Mouse (Mus musculus): ENCODE measurements around the gene Ints5. TPM values are rescaled to one million over a fixed set of nuclear protein-coding genes. Genes with fewer than 3 reads are reported as not detected.

Ints5 gene
- polyA plus RNA-seq, 1 experiment from 2014 or later = 43.7 TPM

DNA sequence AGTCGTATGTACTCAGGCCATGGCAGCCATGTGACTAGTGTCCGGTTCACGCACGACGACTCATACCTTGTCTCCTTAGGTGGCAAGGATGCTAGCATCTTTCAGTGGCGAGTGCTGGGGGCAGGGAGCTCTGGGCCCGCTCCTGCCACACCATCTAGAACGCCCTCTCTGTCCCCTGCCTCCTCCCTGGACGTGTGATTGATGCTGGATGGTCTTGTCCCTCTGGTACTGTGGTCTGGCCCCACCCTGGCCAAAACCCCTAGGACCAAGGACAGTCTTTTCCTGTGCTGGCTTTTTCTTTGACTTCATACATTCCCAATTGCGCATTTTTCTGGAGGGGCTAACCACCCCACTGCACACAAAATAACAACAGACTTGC is 48.3 kb downstream of the Ints5 start:
- Histone ChIP-seq H3K4me2 (replicated peaks) (peak overlapping the region; percentile 68), H3K9me3 (no peaks in the 10 kb centered on the region), H3K4me1 (peaks cover 40% of the 10 kb centered on the region), H3K9ac (replicated peaks) (peak overlapping the region; percentile 99), H3K27me3 (no peaks in the 10 kb centered on the region), H3K27ac (replicated peaks) (peak overlapping the region; percentile 95), H3K36me3 (peaks cover 15% of the 10 kb centered on the region), H3K4me3 (peak overlapping the region; percentile 100)
- ATAC-seq (replicated peaks) = peak; percentile 18; the same call in 1 of the 2 replicates
- whole genome bisulfite sequencing = 34% methylated on average over 10 of the region's 10 CpGs

- H3K9me3 ChIP-seq = no peaks in the 10 kb centered on the region
Observed at GRCm38 (mm10) chr19:8941515-8942217, 48.9 kb downstream of the Ints5 start, which contains the start of gene Mta2. Mta2 (plus strand) TSS chr19:8941875.

GRCm38 (mm10) chr19:8942276-8942964 is 49.6 kb downstream of the Ints5 start:
- peak; percentile 59 for ATAC-seq (replicated peaks)

More at GRCm38 (mm10) chr19:8941515-8942217, 48.9 kb downstream of the Ints5 start, which contains the start of gene Mta2:
- Histone ChIP-seq H3K4me1 (peaks cover 40% of the 10 kb centered on the region), H3K4me2 (replicated peaks) (peak within 1 kb of the TSS; percentile 68), H3K27me3 (no peaks in the 10 kb centered on the region), H3K9ac (replicated peaks) (peak within 1 kb of the TSS; percentile 99), H3K4me3 (peak within 1 kb of the TSS; percentile 100), H3K27ac (replicated peaks) (peak within 1 kb of the TSS; percentile 95), H3K36me3 (peaks cover 20% of the 10 kb centered on the region)
- WGBS = under 1% methylated on average over 64 of the region's 64 CpGs
- peak; percentile 95 for ATAC-seq (replicated peaks)

GRCm38 (mm10) chr19:8943047-8943446 is 50.2 kb downstream of the Ints5 start:
- Histone ChIP-seq H3K27ac (replicated peaks) (no peak overlapping the region), H3K4me3 (peak overlapping the region; percentile 100), H3K9me3 (no peaks in the 10 kb centered on the region), H3K27me3 (no peaks in the 10 kb centered on the region), H3K36me3 (peaks cover 33% of the 10 kb centered on the region), H3K4me1 (peaks cover 40% of the 10 kb centered on the region), H3K4me2 (replicated peaks) (peak overlapping the region; percentile 68), H3K9ac (replicated peaks) (peak overlapping the region; percentile 99)
- WGBS = 67% methylated on average over 2 of the region's 2 CpGs
- no peak for ATAC-seq (replicated peaks)

More at GRCm38 (mm10) chr19:8942276-8942964, 49.6 kb downstream of the Ints5 start:
- Histone ChIP-seq H3K36me3 (peaks cover 26% of the 10 kb centered on the region), H3K9me3 (no peaks in the 10 kb centered on the region), H3K27me3 (no peaks in the 10 kb centered on the region), H3K9ac (replicated peaks) (peak overlapping the region; percentile 99), H3K4me2 (replicated peaks) (peak overlapping the region; percentile 68), H3K4me1 (peaks cover 40% of the 10 kb centered on the region), H3K27ac (replicated peaks) (peak overlapping the region; percentile 95), H3K4me3 (peak overlapping the region; percentile 100)
- WGBS = under 1% methylated on average over 46 of the region's 46 CpGs

- Histone ChIP-seq H3K4me1 (peaks cover 40% of the 10 kb centered on the region), H3K9me3 (no peaks in the 10 kb centered on the region), H3K36me3 (peaks cover 43% of the 10 kb centered on the region), H3K27ac (replicated peaks) (peak overlapping the region; percentile 27; the same call in 1 of the 2 replicates), H3K4me2 (replicated peaks) (peak overlapping the region; percentile 68), H3K9ac (replicated peaks) (peak overlapping the region; percentile 33), H3K27me3 (no peaks in the 10 kb centered on the region), H3K4me3 (peak overlapping the region; percentile 100)
- WGBS = 42% methylated on average over 5 of the region's 5 CpGs
- ATAC-seq (replicated peaks) = no peak
Observed at GRCm38 (mm10) chr19:8944062-8944461, 51.3 kb downstream of the Ints5 start.

DNA sequence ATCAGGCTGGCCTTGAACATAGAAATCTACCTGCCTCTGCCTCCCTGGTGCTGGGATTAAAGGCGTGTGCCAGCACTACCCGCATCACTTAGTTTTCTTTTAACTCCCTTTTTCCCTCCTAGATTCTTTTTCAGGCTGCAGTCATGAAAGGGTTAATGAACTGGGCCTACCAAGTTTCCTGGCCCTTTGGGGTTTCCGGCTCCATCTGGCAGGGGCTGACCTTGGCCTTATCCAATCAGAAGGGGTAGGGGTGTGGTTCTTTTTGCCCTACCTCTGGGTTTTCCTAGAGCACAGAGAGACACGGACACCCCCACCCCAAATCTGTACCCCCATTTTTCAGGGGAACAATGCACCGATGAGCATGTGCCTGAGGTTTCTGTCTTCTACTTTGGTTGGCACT is 51.9 kb downstream of the Ints5 start:
- no peak for ATAC-seq (replicated peaks)
- peak overlapping the region; percentile 16; the same call in 1 of the 2 replicates for H3K9ac ChIP-seq (replicated peaks)
- H3K4me2 ChIP-seq (replicated peaks) = peak overlapping the region; percentile 68
- H3K27ac ChIP-seq (replicated peaks) = 0 out of 2 replicates have a peak overlapping the region, but pooled peaks have one; percentile 23
- H3K9me3 ChIP-seq = no peaks in the 10 kb centered on the region
- WGBS = 31% methylated on average over 5 of the region's 5 CpGs
- H3K4me3 ChIP-seq = peak overlapping the region; percentile 22
- H3K4me1 ChIP-seq = peaks cover 40% of the 10 kb centered on the region
- peaks cover 48% of the 10 kb centered on the region for H3K36me3 ChIP-seq
- H3K27me3 ChIP-seq = no peaks in the 10 kb centered on the region

DNA sequence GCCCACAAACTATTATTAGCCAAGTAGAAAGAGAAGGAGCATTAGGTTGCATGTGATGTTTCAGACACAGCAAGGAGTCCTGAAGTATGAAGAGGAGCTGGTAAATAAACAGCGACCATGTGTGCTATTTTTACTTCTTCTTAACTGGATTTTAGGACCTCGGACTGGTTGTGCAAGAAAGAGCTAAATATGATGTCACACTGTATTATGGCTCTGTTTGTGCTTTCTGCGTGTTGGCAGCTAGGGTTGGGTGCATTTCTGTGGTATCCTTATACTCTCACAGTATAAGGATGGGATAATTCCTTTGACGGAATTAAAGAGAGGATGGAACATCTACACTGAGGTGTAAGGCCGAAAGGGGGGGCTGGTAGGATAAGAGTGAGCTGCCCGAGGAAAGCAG is 52.4 kb downstream of the Ints5 start:
- WGBS = 84% methylated on average over 6 of the region's 6 CpGs
- Histone ChIP-seq H3K9ac (replicated peaks) (no peak overlapping the region), H3K4me2 (replicated peaks) (peak overlapping the region; percentile 68), H3K27ac (replicated peaks) (0 out of 2 replicates have a peak overlapping the region, but pooled peaks have one; percentile 23), H3K36me3 (peaks cover 51% of the 10 kb centered on the region), H3K9me3 (no peaks in the 10 kb centered on the region), H3K4me3 (peak overlapping the region; percentile 22; the same call in 1 of the 2 replicates), H3K4me1 (peaks cover 40% of the 10 kb centered on the region), H3K27me3 (no peaks in the 10 kb centered on the region)
- ATAC-seq (replicated peaks) = no peak

DNA sequence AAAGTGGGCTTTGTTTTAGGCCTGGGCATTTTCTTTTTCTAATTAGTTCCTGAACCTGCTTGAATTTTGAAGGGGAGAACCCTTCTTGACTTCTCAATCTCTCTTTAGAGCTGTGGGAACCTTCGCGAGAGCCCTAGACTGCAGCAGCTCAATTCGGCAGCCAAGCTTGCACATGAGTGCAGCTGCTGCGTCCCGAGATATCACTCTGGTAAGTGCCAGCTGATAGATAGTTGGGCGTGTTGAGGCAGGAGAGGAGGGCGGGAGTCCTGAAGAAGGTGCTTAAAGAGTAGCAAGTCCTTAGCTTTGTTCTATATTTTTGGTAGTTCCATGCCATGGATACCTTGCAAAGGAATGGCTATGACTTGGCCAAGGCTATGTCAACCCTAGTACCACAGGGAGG is 54.1 kb downstream of the Ints5 start:
- no peak overlapping the region for H3K4me2 ChIP-seq (replicated peaks)

More for the DNA sequence above, 54.1 kb downstream of the Ints5 start:
- no peak for ATAC-seq (replicated peaks)
- Histone ChIP-seq H3K36me3 (peaks cover 68% of the 10 kb centered on the region), H3K27ac (replicated peaks) (no peak overlapping the region), H3K27me3 (no peaks in the 10 kb centered on the region), H3K4me1 (peaks cover 38% of the 10 kb centered on the region), H3K9me3 (no peaks in the 10 kb centered on the region), H3K9ac (replicated peaks) (no peak overlapping the region), H3K4me3 (no peak overlapping the region)
- WGBS = 91% methylated on average over 7 of the region's 7 CpGs

Small RNA genes within 50 kb of the gene (microRNA-seq; reads per million reads assigned to microRNA genes)
- gene Mir5136 = not detected

Other genes starting within 250 kb of the Ints5 start
- 5.1 and 5.4 TPM in 2 replicates for gene Chrm1, start 229.2 kb upstream of the Ints5 start, polyA plus RNA-seq (2015; fragmentation: Nextera tagmentation; extraction: Ambion mirVana)
- gene Slc3a2, start 169.6 kb upstream of the Ints5 start, polyA plus RNA-seq (2015; fragmentation: Nextera tagmentation; extraction: Ambion mirVana) = 164 and 171 TPM in 2 replicates
- gene Wdr74, start 157.2 kb upstream of the Ints5 start, polyA plus RNA-seq (2015; fragmentation: Nextera tagmentation; extraction: Ambion mirVana) = 96.5 and 97.4 TPM in 2 replicates
- 1.5 and 2.5 TPM in 2 replicates for gene 1700092M07Rik, start 152.3 kb upstream of the Ints5 start, polyA plus RNA-seq (2015; fragmentation: Nextera tagmentation; extraction: Ambion mirVana)
- gene Stx5a, start 151.6 kb upstream of the Ints5 start, polyA plus RNA-seq (2015; fragmentation: Nextera tagmentation; extraction: Ambion mirVana) = 130 and 133 TPM in 2 replicates
- gene Nxf1, start 135.9 kb upstream of the Ints5 start, polyA plus RNA-seq (2015; fragmentation: Nextera tagmentation; extraction: Ambion mirVana) = 187 and 192 TPM in 2 replicates
- 249 and 250 TPM in 2 replicates for gene Tmem223, start 122.0 kb upstream of the Ints5 start, polyA plus RNA-seq (2015; fragmentation: Nextera tagmentation; extraction: Ambion mirVana)
- gene Tmem179b, start 118.5 kb upstream of the Ints5 start, polyA plus RNA-seq (2015; fragmentation: Nextera tagmentation; extraction: Ambion mirVana) = 27.4 and 33.9 TPM in 2 replicates
- gene Taf6l, start 106.6 kb upstream of the Ints5 start, polyA plus RNA-seq (2015; fragmentation: Nextera tagmentation; extraction: Ambion mirVana) = 32.2 and 34.1 TPM in 2 replicates
- gene Polr2g, start 94.4 kb upstream of the Ints5 start, polyA plus RNA-seq (2015; fragmentation: Nextera tagmentation; extraction: Ambion mirVana) = 162 and 169 TPM in 2 replicates
- 8.3 and 9.6 TPM in 2 replicates for gene Zbtb3, start 90.5 kb upstream of the Ints5 start, polyA plus RNA-seq (2015; fragmentation: Nextera tagmentation; extraction: Ambion mirVana)
- 68.4 and 72.7 TPM in 2 replicates for gene Ttc9c, start 73.7 kb upstream of the Ints5 start, polyA plus RNA-seq (2015; fragmentation: Nextera tagmentation; extraction: Ambion mirVana)
- 5.9 and 6.1 TPM in 2 replicates for gene Hnrnpul2, start 73.0 kb upstream of the Ints5 start, polyA plus RNA-seq (2015; fragmentation: Nextera tagmentation; extraction: Ambion mirVana)
- not detected in 2 replicates for gene AC129217.1, start 63.2 kb upstream of the Ints5 start, polyA plus RNA-seq (2015; fragmentation: Nextera tagmentation; extraction: Ambion mirVana)
- 80.7 and 85.2 TPM in 2 replicates for gene Bscl2, start 55.5 kb upstream of the Ints5 start, polyA plus RNA-seq (2015; fragmentation: Nextera tagmentation; extraction: Ambion mirVana)
- 272 and 281 TPM in 2 replicates for gene Gng3, start 53.8 kb upstream of the Ints5 start, polyA plus RNA-seq (2015; fragmentation: Nextera tagmentation; extraction: Ambion mirVana)
- gene Lrrn4cl, start 42.2 kb upstream of the Ints5 start, polyA plus RNA-seq (2015; fragmentation: Nextera tagmentation; extraction: Ambion mirVana) = 0.53 and 0.60 TPM in 2 replicates
- 178 and 181 TPM in 2 replicates for gene Ubxn1, start 21.5 kb upstream of the Ints5 start, polyA plus RNA-seq (2015; fragmentation: Nextera tagmentation; extraction: Ambion mirVana)
- gene Uqcc3, start 12.1 kb upstream of the Ints5 start, polyA plus RNA-seq (2015; fragmentation: Nextera tagmentation; extraction: Ambion mirVana) = 55.4 and 61.8 TPM in 2 replicates
- 59.1 and 74.7 TPM in 2 replicates for gene Lbhd1, start 9.3 kb upstream of the Ints5 start, polyA plus RNA-seq (2015; fragmentation: Nextera tagmentation; extraction: Ambion mirVana)
- gene Gm49403, start 9.1 kb upstream of the Ints5 start, polyA plus RNA-seq (2015; fragmentation: Nextera tagmentation; extraction: Ambion mirVana) = not detected in 2 replicates
- gene 1810009A15Rik, start 4.2 kb upstream of the Ints5 start, polyA plus RNA-seq (2015; fragmentation: Nextera tagmentation; extraction: Ambion mirVana) = 53.9 and 55.0 TPM in 2 replicates
- 0.25 TPM in 1 of 2 replicates, not detected in the other for gene Gm49416, start 4.1 kb upstream of the Ints5 start, polyA plus RNA-seq (2015; fragmentation: Nextera tagmentation; extraction: Ambion mirVana)
- 88.1 and 89.6 TPM in 2 replicates for gene Ganab, start 5.1 kb downstream of the Ints5 start, polyA plus RNA-seq (2015; fragmentation: Nextera tagmentation; extraction: Ambion mirVana)
- 78.9 and 81.0 TPM in 2 replicates for gene B3gat3, start 27.4 kb downstream of the Ints5 start, polyA plus RNA-seq (2015; fragmentation: Nextera tagmentation; extraction: Ambion mirVana)
- 0.87 and 1.5 TPM in 2 replicates for gene Rom1, start 36.4 kb downstream of the Ints5 start, polyA plus RNA-seq (2015; fragmentation: Nextera tagmentation; extraction: Ambion mirVana)
- 10.4 and 11.7 TPM in 2 replicates for gene Eml3, start 36.5 kb downstream of the Ints5 start, polyA plus RNA-seq (2015; fragmentation: Nextera tagmentation; extraction: Ambion mirVana)
- 171 and 175 TPM in 2 replicates for gene Mta2, start 48.9 kb downstream of the Ints5 start, polyA plus RNA-seq (2015; fragmentation: Nextera tagmentation; extraction: Ambion mirVana)
- 34.1 and 34.7 TPM in 2 replicates for gene Tut1, start 60.8 kb downstream of the Ints5 start, polyA plus RNA-seq (2015; fragmentation: Nextera tagmentation; extraction: Ambion mirVana)
- gene Eef1g, start 74.0 kb downstream of the Ints5 start, polyA plus RNA-seq (2015; fragmentation: Nextera tagmentation; extraction: Ambion mirVana) = 336 and 348 TPM in 2 replicates
- 2.6 and 3.7 TPM in 2 replicates for gene Ahnak, start 96.3 kb downstream of the Ints5 start, polyA plus RNA-seq (2015; fragmentation: Nextera tagmentation; extraction: Ambion mirVana)
- not detected in 2 replicates for gene Scgb1a1, start 195.0 kb downstream of the Ints5 start, polyA plus RNA-seq (2015; fragmentation: Nextera tagmentation; extraction: Ambion mirVana)
- 32.0 and 33.5 TPM in 2 replicates for gene Asrgl1, start 242.6 kb downstream of the Ints5 start, polyA plus RNA-seq (2015; fragmentation: Nextera tagmentation; extraction: Ambion mirVana)